33 mouse cellular contexts compared by ENCODE assay signal in genomic region chr2:29723132-29723531, GRCm38 (mm10). TPM values are rescaled to one million over a fixed set of nuclear protein-coding genes. Genes with fewer than 3 reads are reported as not detected.
DNase-seq lines count a peak whose midpoint lies in the region; ATAC-seq and TF ChIP-seq lines count a peak whose summit lies in the region.
"Had no signal": no experiment of that assay in that cellular context is flagged by ENCODE, and none has a peak within 500 bp of the region (broad histone marks: within the 10 kb centered on the region; RNA-seq: fewer than 3 reads in every experiment).

No protein-coding gene starts in this region.

- H3K36me3 ChIP-seq in lung, postnatal 0 days (ENCODE audit: insufficient read depth, low read length): peaks cover 37% of the 10 kb centered on the region
- H3K36me3 ChIP-seq in embryonic facial prominence, embryonic 10.5 days (replicated peaks): peaks cover 100% of the 10 kb centered on the region

- ATAC-seq in lung, postnatal 0 days: peak; percentile 67
- ATAC-seq: CD4-positive, CD25-positive, alpha-beta regulatory T cell, adult 4 months; forebrain, embryonic 13.5 days; forebrain, embryonic 16.5 days had no signal

- no peaks in the 10 kb centered on the region for H3K27me3 ChIP-seq in lung, postnatal 0 days (replicated peaks; ENCODE audit: insufficient read depth, low read length)
- H3K27me3 ChIP-seq in embryonic facial prominence, embryonic 10.5 days (replicated peaks; ENCODE audit: low read depth, poor library complexity, severe bottlenecking): no peaks in the 10 kb centered on the region
- H3K27me3 ChIP-seq: embryonic facial prominence, embryonic 13.5 days; forebrain, embryonic 13.5 days; heart, embryonic 12.5 days; hindbrain, embryonic 12.5 days; hindbrain, embryonic 15.5 days had no signal

- TF ChIP-seq CTCF in lung, adult 2 months (IDR thresholded peaks at IDR 0.05; ENCODE audit: insufficient read depth, low read length): no peak
- TF ChIP-seq CTCF in lung, postnatal 0 days (IDR thresholded peaks at IDR 0.05): no peak

- DNase-seq in gastrocnemius, postnatal 25 days: peak; percentile 48
- no peak for DNase-seq in gastrocnemius, postnatal 10 days
- DNase-seq in lung, adult 18-20 months: peak; percentile 20 to 63
- DNase-seq in lung, adult 2 months: no peak
- DNase-seq in lung, postnatal 0 days (ENCODE audit: low spot score): no peak
- peak; percentile 42 for DNase-seq in lung, postnatal 25 days (ENCODE audit: low spot score)
- DNase-seq in kidney, postnatal 25 days: no peak
- no peak for DNase-seq in embryonic facial prominence, embryonic 10.5 days (ENCODE audit: low spot score)
- DNase-seq: adrenal gland, adult 2 months; adrenal gland, postnatal 14 days; cerebellum, adult 11 months; cerebellum, adult 2 months; cerebellum, adult 9-11 months; cerebellum, postnatal 25 days; heart, adult 2 months; heart, postnatal 14 days had no signal

- no peak overlapping the region for H3K4me3 ChIP-seq in lung, adult 2 months (replicated peaks; ENCODE audit: extremely low read depth, low read depth, low read length)
- H3K4me3 ChIP-seq in lung, postnatal 0 days (ENCODE audit: low read depth, low read length): no peak overlapping the region
- H3K4me3 ChIP-seq in embryonic facial prominence, embryonic 10.5 days: no peak overlapping the region
- H3K4me3 ChIP-seq: embryonic facial prominence, embryonic 13.5 days; erythroblast, embryonic 14.5 days; forebrain, embryonic 13.5 days; heart, adult 2 months; heart, embryonic 12.5 days; hindbrain, embryonic 12.5 days; hindbrain, embryonic 15.5 days had no signal

- H3K4me1 ChIP-seq in lung, adult 2 months (ENCODE audit: control insufficient read depth, insufficient read depth, low read length): no peaks in the 10 kb centered on the region
- H3K4me1 ChIP-seq in lung, postnatal 0 days (ENCODE audit: insufficient read depth, low read depth, low read length): no peaks in the 10 kb centered on the region
- H3K4me1 ChIP-seq in embryonic facial prominence, embryonic 10.5 days: no peaks in the 10 kb centered on the region
- H3K4me1 ChIP-seq: embryonic facial prominence, embryonic 13.5 days; forebrain, embryonic 13.5 days; hindbrain, embryonic 12.5 days; hindbrain, embryonic 15.5 days had no signal

- no peak overlapping the region for H3K27ac ChIP-seq in lung, postnatal 0 days (ENCODE audit: low read length)
- H3K27ac ChIP-seq in embryonic facial prominence, embryonic 10.5 days (replicated peaks): no peak overlapping the region
- H3K27ac ChIP-seq: embryonic facial prominence, embryonic 13.5 days; forebrain, embryonic 13.5 days; heart, adult 2 months; hindbrain, embryonic 12.5 days; hindbrain, embryonic 15.5 days had no signal

- H3K4me2 ChIP-seq in lung, postnatal 0 days (replicated peaks; ENCODE audit: low read depth, low read length): no peak overlapping the region
- H3K4me2 ChIP-seq: embryonic facial prominence, embryonic 13.5 days; forebrain, embryonic 13.5 days; heart, embryonic 12.5 days; hindbrain, embryonic 12.5 days; hindbrain, embryonic 15.5 days had no signal

- no peaks in the 10 kb centered on the region for H3K9me3 ChIP-seq in lung, postnatal 0 days (ENCODE audit: low read length)
- H3K9me3 ChIP-seq in embryonic facial prominence, embryonic 10.5 days: no peaks in the 10 kb centered on the region
- H3K9me3 ChIP-seq: embryonic facial prominence, embryonic 13.5 days; forebrain, embryonic 13.5 days; heart, embryonic 12.5 days; hindbrain, embryonic 12.5 days; hindbrain, embryonic 15.5 days had no signal

- no peak overlapping the region for H3K9ac ChIP-seq in lung, postnatal 0 days (replicated peaks; ENCODE audit: low read depth)
- H3K9ac ChIP-seq: embryonic facial prominence, embryonic 13.5 days; forebrain, embryonic 13.5 days; heart, embryonic 12.5 days; hindbrain, embryonic 12.5 days; hindbrain, embryonic 15.5 days had no signal

- no peak for TF ChIP-seq POLR2A in lung, adult 2 months (IDR thresholded peaks at IDR 0.05; ENCODE audit: borderline replicate concordance, extremely low read depth, low read depth, low read length)

- WGBS in lung, adult 2 months: 70% methylated on average over 3 of the region's 3 CpGs
- WGBS in lung, postnatal 0 days: 50% methylated on average over 3 of the region's 3 CpGs
- 93% methylated on average over 3 of the region's 3 CpGs for WGBS in embryonic facial prominence, embryonic 10.5 days

- TF ChIP-seq EP300 in lung, postnatal 0 days (IDR thresholded peaks at IDR 0.05): no peak

RNA-seq across cellular contexts. Expression of gene Gm13420, which starts 28.4 kb away (rescaled TPM):
- not detected for total RNA-seq in gastrocnemius, postnatal 25 days (2021)
- total RNA-seq in gastrocnemius, postnatal 10 days (2021): not detected
- 0.11 and 0.42 TPM in 2 replicates for polyA plus RNA-seq in lung, adult 2 months (2012; rRNA removed)
- polyA plus RNA-seq in lung, postnatal 0 days (2015; fragmentation: Nextera tagmentation; extraction: Ambion mirVana): 0.21 and 0.37 TPM in 2 replicates
- polyA plus RNA-seq in embryonic facial prominence, embryonic 10.5 days (2016; fragmentation: Nextera tagmentation; extraction: Ambion mirVana): not detected in 2 replicates
- total RNA-seq: adrenal gland, adult 2 months; adrenal gland, postnatal 14 days; common myeloid progenitor, adult 5-6 weeks; gastrocnemius, adult 8-10 months; granulocyte monocyte progenitor cell, adult 5-6 weeks; heart, adult 2 months; heart, postnatal 14 days; hematopoietic stem cell, adult 5-6 weeks; MEL had no signal
- polyA plus RNA-seq: adrenal gland, adult 2 months; C2C12; embryonic facial prominence, embryonic 13.5 days; erythroblast, embryonic 14.5 days; forebrain, embryonic 13.5 days; forebrain, embryonic 16.5 days; heart, adult 2 months; heart, embryonic 12.5 days; heart, embryonic 16.5 days; hindbrain, embryonic 12.5 days had no signal

RNA-seq across cellular contexts. Expression of gene Gm13547, which starts 36.0 kb away (rescaled TPM):
- not detected for total RNA-seq in gastrocnemius, postnatal 25 days (2021)
- not detected for total RNA-seq in gastrocnemius, postnatal 10 days (2021)
- not detected in 2 replicates for polyA plus RNA-seq in lung, adult 2 months (2012; rRNA removed)
- polyA plus RNA-seq in lung, postnatal 0 days (2015; fragmentation: Nextera tagmentation; extraction: Ambion mirVana): not detected in 2 replicates
- not detected in 2 replicates for polyA plus RNA-seq in embryonic facial prominence, embryonic 10.5 days (2016; fragmentation: Nextera tagmentation; extraction: Ambion mirVana)
- total RNA-seq: adrenal gland, adult 2 months; adrenal gland, postnatal 14 days; adrenal gland, postnatal 4 days; common myeloid progenitor, adult 5-6 weeks; gastrocnemius, adult 8-10 months; granulocyte monocyte progenitor cell, adult 5-6 weeks; heart, adult 2 months; heart, postnatal 14 days; hematopoietic stem cell, adult 5-6 weeks; MEL had no signal
- polyA plus RNA-seq: adrenal gland, adult 2 months; C2C12; CD4-positive, CD25-positive, alpha-beta regulatory T cell, adult 4 months; cerebellum, adult 2 months; embryonic facial prominence, embryonic 13.5 days; erythroblast, embryonic 14.5 days; heart, adult 2 months; heart, embryonic 12.5 days; hindbrain, embryonic 12.5 days; intestine, embryonic 14.5 days had no signal

Comparison
In these comparisons a context has a peak if more than half of its experiments do, and no peak if none do; other contexts are left out.
1. DNase-seq: peak in gastrocnemius, postnatal 25 days (single experiment), lung, adult 18-20 months (2 of 2) and lung, postnatal 25 days (single experiment); none in gastrocnemius, postnatal 10 days (single experiment), lung, adult 2 months (single experiment), lung, postnatal 0 days (single experiment), kidney, postnatal 25 days (0 of 2) and embryonic facial prominence, embryonic 10.5 days (single experiment).